Mouse (Mus musculus): ENCODE data around the gene Fgfrl1.

The Fgfrl1 gene

GRCm38 (mm10) chr5:108667370-108667769 lies 24.8 kb upstream of the Fgfrl1 start:
- DNase-seq (ENCODE audit: low spot score): no peak

GRCm38 (mm10) chr5:108668387-108668932 lies 23.7 kb upstream of the Fgfrl1 start:
- DNase-seq (ENCODE audit: low spot score): no peak

GRCm38 (mm10) chr5:108668977-108669936 lies 22.9 kb upstream of the Fgfrl1 start, which contains the start of gene Dgkq:
Gene Dgkq, minus strand, starts transcription at chr5:108669672.
- DNase-seq (ENCODE audit: low spot score): peak; percentile 85

- DNase-seq (ENCODE audit: low spot score): no peak
Measured at GRCm38 (mm10) chr5:108669986-108670385, 22.2 kb upstream of the Fgfrl1 start.

GRCm38 (mm10) chr5:108670785-108671184 lies 21.4 kb upstream of the Fgfrl1 start:
- peak; percentile 72 for DNase-seq (ENCODE audit: low spot score)

- DNase-seq (ENCODE audit: low spot score): no peak
Measured at GRCm38 (mm10) chr5:108671757-108672156, 20.4 kb upstream of the Fgfrl1 start.

- DNase-seq (ENCODE audit: low spot score): no peak
Measured at GRCm38 (mm10) chr5:108674624-108675023, 17.6 kb upstream of the Fgfrl1 start.

- peak; percentile 79 for DNase-seq (ENCODE audit: low spot score)
Measured at GRCm38 (mm10) chr5:108675251-108675816, 16.8 kb upstream of the Fgfrl1 start, which contains the start of gene Slc26a1. Gene Slc26a1, minus strand, starts transcription at chr5:108675569.

GRCm38 (mm10) chr5:108676772-108677498 lies 15.2 kb upstream of the Fgfrl1 start:
- peak; percentile 72 for DNase-seq (ENCODE audit: low spot score)

GRCm38 (mm10) chr5:108677605-108678295 lies 14.4 kb upstream of the Fgfrl1 start:
- peak; percentile 59 for DNase-seq (ENCODE audit: low spot score)

GRCm38 (mm10) chr5:108678296-108678854 lies 13.8 kb upstream of the Fgfrl1 start:
- no peak for DNase-seq (ENCODE audit: low spot score)

- no peak for DNase-seq (ENCODE audit: low spot score)
Measured at GRCm38 (mm10) chr5:108679909-108680308, 12.3 kb upstream of the Fgfrl1 start.

- DNase-seq (ENCODE audit: low spot score): no peak
Measured at GRCm38 (mm10) chr5:108680871-108681270, 11.3 kb upstream of the Fgfrl1 start.

- no peak for DNase-seq (ENCODE audit: low spot score)
Measured at GRCm38 (mm10) chr5:108689091-108689490, 3.1 kb upstream of the Fgfrl1 start.

GRCm38 (mm10) chr5:108691152-108691551 lies 1.0 kb upstream of the Fgfrl1 start:
- DNase-seq (ENCODE audit: low spot score): no peak

- DNase-seq (ENCODE audit: low spot score): peak; percentile 90
Measured at GRCm38 (mm10) chr5:108693872-108694288, 1.7 kb downstream of the Fgfrl1 start.

GRCm38 (mm10) chr5:108694352-108695261 lies 2.4 kb downstream of the Fgfrl1 start:
- DNase-seq (ENCODE audit: low spot score): no peak

- no peak for DNase-seq (ENCODE audit: low spot score)
Measured at GRCm38 (mm10) chr5:108695861-108696260, 3.7 kb downstream of the Fgfrl1 start.

- no peak for DNase-seq (ENCODE audit: low spot score)
Measured at GRCm38 (mm10) chr5:108696542-108696941, 4.4 kb downstream of the Fgfrl1 start.

- no peak for DNase-seq (ENCODE audit: low spot score)
Measured at GRCm38 (mm10) chr5:108697341-108697753, 5.2 kb downstream of the Fgfrl1 start.

All from c-Kit-positive CD71-positive TER-119-positive erythroid progenitor cells, embryonic 14.5 days (primary cell).